Mouse (Mus musculus): ENCODE results near the gene Lgi1.

DNA sequence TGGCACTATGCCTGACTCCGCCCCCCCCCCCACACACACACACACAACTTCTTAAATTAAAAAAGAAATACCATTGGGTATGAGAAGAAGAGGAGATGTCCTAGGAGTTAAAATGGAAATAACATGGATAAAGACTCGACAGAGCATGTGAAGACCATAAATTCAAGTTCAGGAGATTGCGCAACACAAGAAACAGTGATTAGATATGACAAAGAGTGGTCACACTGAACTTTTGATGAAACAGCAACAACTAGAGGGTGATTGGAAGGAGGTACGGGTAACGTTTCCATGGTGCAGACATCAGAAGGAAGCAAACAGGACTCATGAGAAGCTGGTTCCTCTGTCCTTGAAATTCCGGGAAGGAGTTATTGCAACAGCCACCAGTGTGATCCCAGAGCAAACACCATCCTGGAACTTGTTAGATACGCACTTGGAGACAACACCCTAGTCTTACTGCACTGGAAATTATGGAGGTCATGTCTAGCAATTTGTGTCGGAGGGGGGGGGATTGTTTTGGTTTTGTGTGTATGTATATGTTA is 22.0 kb upstream of the Lgi1 start:
- TF ChIP-seq POLR2A (IDR thresholded peaks at IDR 0.05; ENCODE audit: control insufficient read depth, extremely low read depth, insufficient read depth, low read length, poor library complexity) (no peak), CTCF (IDR thresholded peaks at IDR 0.05; ENCODE audit: borderline replicate concordance, control insufficient read depth, extremely low read depth, insufficient read depth, low read length, poor library complexity) (no peak)
